Mouse (Mus musculus): ENCODE results near the gene Dynlt1c. TPM values are rescaled to one million over a fixed set of nuclear protein-coding genes. Genes with fewer than 3 reads are reported as not detected.
"Not testable (repeated sequence)": the region's sequence is repeated elsewhere in the genome, so short reads cannot be mapped to it uniquely, and the experiment has no call there.

Dynlt1c gene
- polyA plus RNA-seq (2015; fragmentation: Nextera tagmentation; extraction: Ambion mirVana): 76.4 and 84.8 TPM in 2 replicates

- not testable (repeated sequence) for H3K27me3 ChIP-seq (replicated peaks); H3K9ac ChIP-seq; H3K9me3 ChIP-seq; H3K36me3 ChIP-seq (replicated peaks); H3K4me1 ChIP-seq
- WGBS: 11% methylated on average over 31 of the region's 40 CpGs
- peak within 1 kb of the TSS; percentile 45 for H3K4me2 ChIP-seq
- peak within 1 kb of the TSS; percentile 35 for H3K4me3 ChIP-seq
- peak; percentile 95 for ATAC-seq (replicated peaks)
- peak within 1 kb of the TSS; percentile 71 for H3K27ac ChIP-seq
Measured at GRCm38 (mm10) chr17:6601204-6601911, at the start of gene Dynlt1c. Dynlt1c (plus strand) TSS chr17:6601671.

GRCm38 (mm10) chr17:6553798-6554197, 47.7 kb upstream of the Dynlt1c start:
- H3K4me3 ChIP-seq; H3K9ac ChIP-seq; H3K4me1 ChIP-seq; H3K27me3 ChIP-seq (replicated peaks); H3K36me3 ChIP-seq (replicated peaks); H3K27ac ChIP-seq; H3K4me2 ChIP-seq; H3K9me3 ChIP-seq: not testable (repeated sequence)
- WGBS: no CpG with 5 or more reads among the region's 4 CpGs
- peak; percentile 53; the same call in 1 of the 2 replicates for ATAC-seq (replicated peaks)

- not testable (repeated sequence) for H3K27me3 ChIP-seq (replicated peaks); H3K9ac ChIP-seq; ATAC-seq (replicated peaks); H3K36me3 ChIP-seq (replicated peaks); H3K27ac ChIP-seq; H3K4me2 ChIP-seq; H3K4me3 ChIP-seq; H3K4me1 ChIP-seq; H3K9me3 ChIP-seq
- WGBS: no CpG with 5 or more reads among the region's 5 CpGs
Measured at GRCm38 (mm10) chr17:6554243-6554642, 47.2 kb upstream of the Dynlt1c start.

- not testable (repeated sequence) for H3K9me3 ChIP-seq; H3K9ac ChIP-seq; H3K27ac ChIP-seq; H3K27me3 ChIP-seq (replicated peaks); H3K4me3 ChIP-seq; H3K4me1 ChIP-seq; H3K36me3 ChIP-seq (replicated peaks); H3K4me2 ChIP-seq
- peak; percentile 49 for ATAC-seq (replicated peaks)
- no CpG with 5 or more reads among the region's 4 CpGs for WGBS
Measured at GRCm38 (mm10) chr17:6559447-6560133, 41.9 kb upstream of the Dynlt1c start.

GRCm38 (mm10) chr17:6564866-6565265, 36.6 kb upstream of the Dynlt1c start:
- H3K27ac ChIP-seq; H3K4me3 ChIP-seq; H3K4me1 ChIP-seq; H3K9me3 ChIP-seq; H3K9ac ChIP-seq; ATAC-seq (replicated peaks); H3K27me3 ChIP-seq (replicated peaks); H3K4me2 ChIP-seq; H3K36me3 ChIP-seq (replicated peaks): not testable (repeated sequence)
- 91% methylated on average over 3 of the region's 3 CpGs for WGBS

- H3K4me3 ChIP-seq; H3K27me3 ChIP-seq (replicated peaks); H3K4me2 ChIP-seq; H3K36me3 ChIP-seq (replicated peaks); H3K27ac ChIP-seq; ATAC-seq (replicated peaks); H3K9me3 ChIP-seq; H3K9ac ChIP-seq; H3K4me1 ChIP-seq: not testable (repeated sequence)
- 70% methylated on average over 6 of the region's 8 CpGs for WGBS
Measured at GRCm38 (mm10) chr17:6567908-6568307, 33.6 kb upstream of the Dynlt1c start.

- not testable (repeated sequence) for ATAC-seq (replicated peaks); H3K36me3 ChIP-seq (replicated peaks); H3K27me3 ChIP-seq (replicated peaks); H3K4me2 ChIP-seq; H3K27ac ChIP-seq; H3K4me1 ChIP-seq; H3K9ac ChIP-seq; H3K4me3 ChIP-seq; H3K9me3 ChIP-seq
- 91% methylated on average over 11 of the region's 11 CpGs for WGBS
Measured at GRCm38 (mm10) chr17:6571296-6571695, 30.2 kb upstream of the Dynlt1c start.

GRCm38 (mm10) chr17:6572202-6572601, 29.3 kb upstream of the Dynlt1c start:
- not testable (repeated sequence) for H3K9ac ChIP-seq; H3K4me3 ChIP-seq; H3K9me3 ChIP-seq; H3K27me3 ChIP-seq (replicated peaks); H3K4me1 ChIP-seq; H3K36me3 ChIP-seq (replicated peaks); H3K4me2 ChIP-seq; H3K27ac ChIP-seq; ATAC-seq (replicated peaks)
- WGBS: no CpG with 5 or more reads among the region's 1 CpGs

- not testable (repeated sequence) for ATAC-seq (replicated peaks); H3K9ac ChIP-seq; H3K36me3 ChIP-seq (replicated peaks); H3K4me3 ChIP-seq; H3K27ac ChIP-seq; H3K4me1 ChIP-seq; H3K9me3 ChIP-seq; H3K4me2 ChIP-seq; H3K27me3 ChIP-seq (replicated peaks)
- WGBS: 93% methylated on average over 8 of the region's 8 CpGs
Measured at GRCm38 (mm10) chr17:6575376-6575775, 26.1 kb upstream of the Dynlt1c start.

- not testable (repeated sequence) for H3K27me3 ChIP-seq (replicated peaks); H3K4me3 ChIP-seq; H3K27ac ChIP-seq; H3K4me2 ChIP-seq; H3K36me3 ChIP-seq (replicated peaks); H3K9me3 ChIP-seq; ATAC-seq (replicated peaks); H3K4me1 ChIP-seq; H3K9ac ChIP-seq
- WGBS: no CpG with 5 or more reads among the region's 6 CpGs
Measured at GRCm38 (mm10) chr17:6588672-6589071, 12.8 kb upstream of the Dynlt1c start.

- 95% methylated on average over 2 of the region's 3 CpGs for WGBS
- not testable (repeated sequence) for ATAC-seq (replicated peaks); H3K4me1 ChIP-seq; H3K4me2 ChIP-seq; H3K9me3 ChIP-seq; H3K27ac ChIP-seq; H3K4me3 ChIP-seq; H3K9ac ChIP-seq; H3K36me3 ChIP-seq (replicated peaks); H3K27me3 ChIP-seq (replicated peaks)
Measured at GRCm38 (mm10) chr17:6592109-6592508, 9.4 kb upstream of the Dynlt1c start.

- ATAC-seq (replicated peaks); H3K4me2 ChIP-seq; H3K27ac ChIP-seq; H3K4me1 ChIP-seq; H3K9ac ChIP-seq; H3K27me3 ChIP-seq (replicated peaks); H3K4me3 ChIP-seq; H3K36me3 ChIP-seq (replicated peaks); H3K9me3 ChIP-seq: not testable (repeated sequence)
- WGBS: 56% methylated on average over 3 of the region's 3 CpGs
Measured at GRCm38 (mm10) chr17:6593896-6594295, 7.6 kb upstream of the Dynlt1c start.

Measured in midbrain, embryonic 15.5 days (tissue).